16 mouse cellular contexts compared by ENCODE assay signal in the genomic region with DNA sequence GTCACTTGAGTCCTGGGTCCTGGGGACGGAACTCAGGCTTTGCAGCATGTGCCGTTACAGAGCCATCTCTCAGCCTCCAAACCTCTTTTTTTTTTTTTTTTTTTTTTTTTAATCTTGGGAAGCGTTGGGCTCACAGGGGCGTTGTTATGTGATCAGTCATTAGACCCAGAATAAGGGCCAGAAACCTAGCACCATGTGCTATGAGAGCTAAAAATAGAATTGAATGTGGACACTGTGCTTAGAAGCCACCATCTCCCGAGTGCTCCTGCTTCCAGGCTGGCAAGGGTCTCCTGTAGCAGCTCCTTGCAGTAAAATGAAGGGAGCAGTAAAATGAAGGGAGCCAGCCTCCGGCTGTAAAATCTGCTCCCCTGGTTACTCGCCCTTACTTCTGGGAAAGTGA. TPM values are rescaled to one million over a fixed set of nuclear protein-coding genes. Genes with fewer than 3 reads are reported as not detected.
DNase-seq lines count a peak whose midpoint lies in the region; ATAC-seq and TF ChIP-seq lines count a peak whose summit lies in the region.
"Had no signal": no experiment of that assay in that cellular context is flagged by ENCODE, and none has a peak within 500 bp of the region (broad histone marks: within the 10 kb centered on the region; RNA-seq: fewer than 3 reads in every experiment).

No protein-coding gene starts in this region.

- DNase-seq in gastrocnemius, adult 8-10 months (ENCODE audit: low spot score in 2 of 2) = peak; percentile 15 to 19
- no peak for DNase-seq in gastrocnemius, postnatal 10 days
- DNase-seq in stomach, postnatal 0 days (ENCODE audit: low spot score) = no peak
- DNase-seq in spleen, postnatal 14 days (ENCODE audit: low spot score in 2 of 2) = no peak
- DNase-seq: cerebellum, adult 2 months; kidney, adult 11 months; right cerebral cortex, adult 18-20 months; thymus, postnatal 14 days had no signal

- TF ChIP-seq EP300 in stomach, postnatal 0 days (optimal IDR thresholded peaks at IDR 0.05) = no peak

- 48% methylated on average over 7 of the region's 7 CpGs for WGBS in stomach, embryonic 16.5 days
- WGBS in stomach, postnatal 0 days = 52% methylated on average over 7 of the region's 7 CpGs
- WGBS in intestine, postnatal 0 days = 45% methylated on average over 7 of the region's 7 CpGs

- TF ChIP-seq CTCF in stomach, postnatal 0 days (IDR thresholded peaks at IDR 0.05; ENCODE audit: low read depth) = no peak
- no peak for TF ChIP-seq CTCF in intestine, postnatal 0 days (IDR thresholded peaks at IDR 0.05; ENCODE audit: low read depth)

- H3K9me3 ChIP-seq in stomach, embryonic 16.5 days (replicated peaks; ENCODE audit: control insufficient read depth, low read length) = no peaks in the 10 kb centered on the region
- H3K9me3 ChIP-seq in stomach, postnatal 0 days (ENCODE audit: control insufficient read depth, low read length) = no peaks in the 10 kb centered on the region
- no peaks in the 10 kb centered on the region for H3K9me3 ChIP-seq in intestine, postnatal 0 days (ENCODE audit: control insufficient read depth)

- 0 out of 2 replicates have a peak overlapping the region, but pooled peaks have one; percentile 9 for H3K4me2 ChIP-seq in stomach, embryonic 16.5 days (ENCODE audit: low read depth, low read length)
- H3K4me2 ChIP-seq in stomach, postnatal 0 days (replicated peaks; ENCODE audit: low read depth) = no peak overlapping the region
- peak overlapping the region; percentile 21; the same call in 1 of the 2 replicates for H3K4me2 ChIP-seq in intestine, postnatal 0 days (replicated peaks; ENCODE audit: low read depth)

- H3K4me1 ChIP-seq in stomach, embryonic 16.5 days (ENCODE audit: control insufficient read depth, insufficient read depth, low read length) = no peaks in the 10 kb centered on the region; the same call in 1 of the 2 replicates
- no peaks in the 10 kb centered on the region for H3K4me1 ChIP-seq in stomach, postnatal 0 days (replicated peaks; ENCODE audit: control insufficient read depth, insufficient read depth)
- no peaks in the 10 kb centered on the region for H3K4me1 ChIP-seq in intestine, postnatal 0 days (replicated peaks; ENCODE audit: control insufficient read depth, insufficient read depth, low read length)

- no peak for ATAC-seq in stomach, embryonic 16.5 days (ENCODE audit: insufficient read depth, low FRiP score)
- ATAC-seq in stomach, postnatal 0 days (ENCODE audit: low FRiP score, low TSS enrichment) = no peak
- no peak for ATAC-seq in intestine, postnatal 0 days
- ATAC-seq in inflammation-experienced regulatory T-cells, adult 6 months = no peak
- ATAC-seq: activated CD4-positive, CD25-positive, alpha-beta regulatory T cell, adult 4 months; forebrain, embryonic 16.5 days; midbrain, embryonic 16.5 days had no signal

- H3K4me3 ChIP-seq in stomach, embryonic 16.5 days (replicated peaks; ENCODE audit: low read length) = no peak overlapping the region
- H3K4me3 ChIP-seq in stomach, postnatal 0 days (ENCODE audit: low read depth, low read length) = no peak overlapping the region
- H3K4me3 ChIP-seq in intestine, postnatal 0 days (ENCODE audit: low read depth, low read length) = no peak overlapping the region
- H3K4me3 ChIP-seq: left cerebral cortex, adult 2 months had no signal

- H3K27ac ChIP-seq in stomach, embryonic 16.5 days (ENCODE audit: low read length) = no peak overlapping the region
- H3K27ac ChIP-seq in stomach, postnatal 0 days (replicated peaks) = no peak overlapping the region
- no peak overlapping the region for H3K27ac ChIP-seq in intestine, postnatal 0 days (ENCODE audit: low read depth, low read length)
- H3K27ac ChIP-seq: left cerebral cortex, adult 2 months; macrophage had no signal

- H3K36me3 ChIP-seq in stomach, embryonic 16.5 days (ENCODE audit: control insufficient read depth, insufficient read depth, low read length) = no peaks in the 10 kb centered on the region
- H3K36me3 ChIP-seq in stomach, postnatal 0 days (ENCODE audit: control insufficient read depth, insufficient read depth, low read length) = no peaks in the 10 kb centered on the region
- no peaks in the 10 kb centered on the region for H3K36me3 ChIP-seq in intestine, postnatal 0 days (ENCODE audit: control insufficient read depth, insufficient read depth)

- no peak overlapping the region for H3K9ac ChIP-seq in stomach, embryonic 16.5 days (ENCODE audit: low read length)
- no peak overlapping the region for H3K9ac ChIP-seq in stomach, postnatal 0 days (ENCODE audit: low read length)
- no peak overlapping the region for H3K9ac ChIP-seq in intestine, postnatal 0 days (ENCODE audit: low read depth, low read length)

- H3K27me3 ChIP-seq in stomach, embryonic 16.5 days (ENCODE audit: control insufficient read depth, insufficient read depth, low read length) = no peaks in the 10 kb centered on the region
- no peaks in the 10 kb centered on the region for H3K27me3 ChIP-seq in stomach, postnatal 0 days (ENCODE audit: control insufficient read depth, insufficient read depth, low read length)
- H3K27me3 ChIP-seq in intestine, postnatal 0 days (replicated peaks; ENCODE audit: control insufficient read depth, insufficient read depth, low read length) = no peaks in the 10 kb centered on the region

RNA-seq across cellular contexts. Expression of gene Msi2, which starts 47.3 kb away (rescaled TPM):
- 100 to 1,000 TPM; 150 to 209 (median 176) TPM for total RNA-seq in gastrocnemius, adult 8-10 months (2022)
- total RNA-seq in gastrocnemius, postnatal 10 days (2021) = 100 to 1,000 TPM; 186 to 195 TPM
- polyA plus RNA-seq in stomach, embryonic 16.5 days (2015; fragmentation: Nextera tagmentation; extraction: Ambion mirVana) = 11.5 and 11.7 TPM in 2 replicates
- polyA plus RNA-seq in stomach, postnatal 0 days (2015; fragmentation: Nextera tagmentation; extraction: Ambion mirVana) = 6.7 and 7.3 TPM in 2 replicates
- 7.5 and 8.9 TPM in 2 replicates for polyA plus RNA-seq in intestine, postnatal 0 days (2015; fragmentation: Nextera tagmentation; extraction: Ambion mirVana)
- polyA plus RNA-seq in inflammation-experienced regulatory T-cells, adult 6 months (2017; shearing (Covaris generic)) = 10 to 100 TPM; 23.6 to 30.8 (median 26.0) TPM

Comparison
In these comparisons a context has a peak if more than half of its experiments do, and no peak if none do; other contexts are left out.
1. DNase-seq: peak in gastrocnemius, adult 8-10 months (2 of 2); none in gastrocnemius, postnatal 10 days (single experiment), stomach, postnatal 0 days (single experiment) and spleen, postnatal 14 days (0 of 2).